In genomic region chr7:79464776-79465420, GRCm38 (mm10) we compare ENCODE assay signal across 7 mouse cellular contexts. TPM values are rescaled to one million over a fixed set of nuclear protein-coding genes. Genes with fewer than 3 reads are reported as not detected.
DNase-seq lines count a peak whose midpoint lies in the region; ATAC-seq lines count a peak whose summit lies in the region.

No protein-coding gene starts in this region.

- DNase-seq in right cerebral cortex, postnatal 4 days, result peak; percentile 27
- no peak for DNase-seq in right cerebral cortex, adult 2 months (ENCODE audit: low spot score in 2 of 2)
- DNase-seq in cerebellum, adult 9-11 months, result peak; percentile 66
- DNase-seq in splenic B cell, adult 2 months (ENCODE audit: low read depth, low spot score), result peak; percentile 30
- no peak for DNase-seq in layer of hippocampus, postnatal 25 days (ENCODE audit: extremely low spot score in 1 of 2, low spot score in 1 of 2)

- H3K4me1 ChIP-seq in heart, embryonic 16.5 days (ENCODE audit: control insufficient read depth, insufficient read depth, low read length), result peaks cover 21% of the 10 kb centered on the region
- peaks cover 54% of the 10 kb centered on the region for H3K4me1 ChIP-seq in liver, embryonic 12.5 days

- H3K4me3 ChIP-seq in heart, embryonic 16.5 days (ENCODE audit: low read length), result peak overlapping the region; percentile 89
- peak overlapping the region; percentile 92 for H3K4me3 ChIP-seq in liver, embryonic 12.5 days

- WGBS in heart, embryonic 16.5 days, result 9% methylated on average over 47 of the region's 47 CpGs
- whole genome bisulfite sequencing in liver, embryonic 12.5 days (ENCODE audit: insufficient replicate concordance), result 9% methylated on average over 47 of the region's 47 CpGs

- peak overlapping the region; percentile 83 for H3K9ac ChIP-seq in heart, embryonic 16.5 days (ENCODE audit: low read length)
- H3K9ac ChIP-seq in liver, embryonic 12.5 days, result peak overlapping the region; percentile 96

- peaks cover 26% of the 10 kb centered on the region for H3K36me3 ChIP-seq in heart, embryonic 16.5 days (ENCODE audit: control insufficient read depth, insufficient read depth)
- peaks cover 43% of the 10 kb centered on the region for H3K36me3 ChIP-seq in liver, embryonic 12.5 days
- peaks cover 1% of the 10 kb centered on the region for H3K36me3 ChIP-seq in splenic B cell, adult 2 months (ENCODE audit: control insufficient read depth, insufficient read depth, low read length, poor library complexity, severe bottlenecking)

- no peaks in the 10 kb centered on the region for H3K27me3 ChIP-seq in heart, embryonic 16.5 days (ENCODE audit: control insufficient read depth, insufficient read depth, low read length)
- peaks cover 11% of the 10 kb centered on the region for H3K27me3 ChIP-seq in liver, embryonic 12.5 days (replicated peaks)
- no peaks in the 10 kb centered on the region for H3K27me3 ChIP-seq in splenic B cell, adult 2 months (ENCODE audit: control insufficient read depth, insufficient read depth, low read length, poor library complexity, severe bottlenecking)

- H3K4me2 ChIP-seq in heart, embryonic 16.5 days (ENCODE audit: low read depth, low read length), result peak overlapping the region; percentile 96
- peak overlapping the region; percentile 97 for H3K4me2 ChIP-seq in liver, embryonic 12.5 days

- ATAC-seq in heart, embryonic 16.5 days (replicated peaks; ENCODE audit: extremely low read depth, insufficient read depth, low FRiP score), result no peak
- ATAC-seq in liver, embryonic 12.5 days, result no peak

- H3K27ac ChIP-seq in heart, embryonic 16.5 days (ENCODE audit: low read length), result no peak overlapping the region
- H3K27ac ChIP-seq in liver, embryonic 12.5 days, result no peak overlapping the region

- H3K9me3 ChIP-seq in heart, embryonic 16.5 days (replicated peaks; ENCODE audit: control insufficient read depth, low read length), result no peaks in the 10 kb centered on the region
- H3K9me3 ChIP-seq in liver, embryonic 12.5 days (replicated peaks), result no peaks in the 10 kb centered on the region

RNA-seq across cellular contexts. Expression of gene Polg, which starts 1.3 kb away (rescaled TPM):
- 27.8 and 32.5 TPM in 2 replicates for polyA plus RNA-seq in heart, embryonic 16.5 days (2015; fragmentation: Nextera tagmentation; extraction: Ambion mirVana)
- polyA plus RNA-seq in liver, embryonic 12.5 days (2016; fragmentation: Nextera tagmentation; extraction: Ambion mirVana), result 33.1 and 33.8 TPM in 2 replicates
- total RNA-seq in layer of hippocampus, postnatal 25 days (2021), result 10 to 100 TPM; 74.2 to 91.0 TPM

Comparison
In these comparisons a context has a peak if more than half of its experiments do, and no peak if none do; other contexts are left out.
1. DNase-seq: peak in right cerebral cortex, postnatal 4 days (single experiment), cerebellum, adult 9-11 months (single experiment) and splenic B cell, adult 2 months (single experiment); none in right cerebral cortex, adult 2 months (0 of 2) and layer of hippocampus, postnatal 25 days (0 of 2).